Mouse (Mus musculus) brain, embryonic 14.5 days (tissue): ENCODE data around the gene Olfr1419. TPM values are rescaled to one million over a fixed set of nuclear protein-coding genes. Genes with fewer than 3 reads are reported as not detected.
A peak's percentile ranks its signal among the peaks of the same experiment; 100 is the strongest.

Experiments used
- DNase-seq: peaks from one replicate; pipeline ENCODE4 v3.0.0-alpha.2; 2011; ENCODE audit warnings: low read depth
- CTCF ChIP-seq: fragments of 200-500 bp; IDR thresholded peaks from 2 replicates; pipeline ENCODE4 v1.5.1; 2012; ENCODE audit warnings: inconsistent platforms, mild to moderate bottlenecking, moderate library complexity, borderline replicate concordance; ENCODE audit not compliant: insufficient read depth, insufficient read length; ENCODE audit errors: extremely low read depth
- POLR2A ChIP-seq: fragments of 200-500 bp; IDR thresholded peaks from 2 replicates; pipeline ENCODE4 v1.6.1; 2012; ENCODE audit warnings: mild to moderate bottlenecking, inconsistent platforms, borderline replicate concordance; ENCODE audit not compliant: poor library complexity, insufficient read depth, insufficient read length, severe bottlenecking; ENCODE audit errors: extremely low read depth
- polyA plus RNA-seq: library from polyadenylated mRNA; depleted of rRNA; stranded (reverse); fragments of >200 nt; gene quantifications from 2 replicates; pipeline ENCODE4 v1.2.3, GENCODE M21; 2012; rRNA removed

Olfr1419 gene
- polyA plus RNA-seq, 1 experiment, result 0.05 TPM

- TF ChIP-seq CTCF (no peak), POLR2A (no peak)
- DNase-seq, result no peak
These were observed 22.3 kb downstream of the Olfr1419 start for GRCm38 (mm10) chr19:11852652-11853051.

GRCm38 (mm10) chr19:11846333-11846732 is 28.6 kb downstream of the Olfr1419 start:
- TF ChIP-seq POLR2A, result no peak
- no peak for TF ChIP-seq CTCF
- DNase-seq, result no peak

- no peak for DNase-seq
- TF ChIP-seq POLR2A (no peak), CTCF (no peak)
These were observed 35.8 kb downstream of the Olfr1419 start, which contains the start of gene Olfr1417 for GRCm38 (mm10) chr19:11839119-11839518. Gene Olfr1417 (minus strand): TSS chr19:11839219.

GRCm38 (mm10) chr19:11823346-11824065 is 51.4 kb downstream of the Olfr1419 start:
- DNase-seq, result no peak
- TF ChIP-seq CTCF (no peak), POLR2A (no peak)

GRCm38 (mm10) chr19:11820211-11820610 is 54.7 kb downstream of the Olfr1419 start:
- TF ChIP-seq POLR2A (no peak), CTCF (peak; percentile 7; the same call in 1 of the 2 replicates)
- DNase-seq, result no peak

- TF ChIP-seq POLR2A (no peak), CTCF (peak; percentile 74)
- peak; percentile 89 for DNase-seq
These were observed 55.1 kb downstream of the Olfr1419 start for GRCm38 (mm10) chr19:11819800-11820199.

- no peak for TF ChIP-seq POLR2A
- TF ChIP-seq CTCF, result no peak
- no peak for DNase-seq
These were observed 55.7 kb downstream of the Olfr1419 start, which contains the start of gene Stx3 for GRCm38 (mm10) chr19:11819143-11819700. Gene Stx3 (minus strand): TSS chr19:11819403.

Other genes starting within 250 kb of the Olfr1419 start
- gene Ms4a3, start 234.3 kb downstream of the Olfr1419 start, polyA plus RNA-seq, result not detected in 2 replicates
- not detected in 2 replicates for gene Oosp2, start 214.5 kb downstream of the Olfr1419 start, polyA plus RNA-seq
- gene Oosp1, start 184.0 kb downstream of the Olfr1419 start, polyA plus RNA-seq, result not detected in 2 replicates
- not detected in 2 replicates for gene Oosp3, start 178.1 kb downstream of the Olfr1419 start, polyA plus RNA-seq
- gene Gif, start 127.6 kb downstream of the Olfr1419 start, polyA plus RNA-seq, result not detected in 2 replicates
- gene Mrpl16, start 104.7 kb downstream of the Olfr1419 start, polyA plus RNA-seq, result 28.6 and 31.2 TPM in 2 replicates
- 29.7 and 35.7 TPM in 2 replicates for gene Stx3, start 55.7 kb downstream of the Olfr1419 start, polyA plus RNA-seq
- gene Olfr1417, start 35.9 kb downstream of the Olfr1419 start, polyA plus RNA-seq, result 0.05 TPM in 1 of 2 replicates, not detected in the other
- not detected in 2 replicates for gene Olfr1418, start 14.0 kb downstream of the Olfr1419 start, polyA plus RNA-seq
- gene Olfr1420, start 11.5 kb upstream of the Olfr1419 start, polyA plus RNA-seq, result not detected in 2 replicates
- 38.0 and 38.6 TPM in 2 replicates for gene Patl1, start 37.3 kb upstream of the Olfr1419 start, polyA plus RNA-seq
- 31.1 and 35.8 TPM in 2 replicates for gene Osbp, start 90.8 kb upstream of the Olfr1419 start, polyA plus RNA-seq
- gene Olfr1423, start 166.2 kb upstream of the Olfr1419 start, polyA plus RNA-seq, result not detected in 2 replicates
- gene Olfr1424, start 187.6 kb upstream of the Olfr1419 start, polyA plus RNA-seq, result not detected in 2 replicates
- not detected in 2 replicates for gene Olfr1425, start 202.6 kb upstream of the Olfr1419 start, polyA plus RNA-seq
- not detected in 2 replicates for gene Olfr1426, start 216.9 kb upstream of the Olfr1419 start, polyA plus RNA-seq
- not detected in 2 replicates for gene Olfr1427, start 228.2 kb upstream of the Olfr1419 start, polyA plus RNA-seq
- not detected in 2 replicates for gene Olfr1428, start 240.8 kb upstream of the Olfr1419 start, polyA plus RNA-seq
- not detected in 2 replicates for gene Olfr76, start 248.1 kb upstream of the Olfr1419 start, polyA plus RNA-seq